Mouse (Mus musculus): Measurements from ENCODE around the gene D930048N14Rik.
"Not testable (repeated sequence)": the region's sequence is repeated elsewhere in the genome, so short reads cannot be mapped to it uniquely, and the experiment has no call there.

D930048N14Rik gene

GRCm38 (mm10) chr11:51652889-51653418 lies 2.2 kb downstream of the D930048N14Rik start:
- DNase-seq (ENCODE audit: low read depth) = no peak

GRCm38 (mm10) chr11:51653736-51654135 lies 3.0 kb downstream of the D930048N14Rik start:
- DNase-seq (ENCODE audit: low read depth) = no peak

- DNase-seq (ENCODE audit: low read depth) = no peak
These were observed 4.1 kb downstream of the D930048N14Rik start for GRCm38 (mm10) chr11:51654891-51655290.

- DNase-seq (ENCODE audit: low read depth) = no peak
These were observed 6.2 kb downstream of the D930048N14Rik start for GRCm38 (mm10) chr11:51656798-51657521.

GRCm38 (mm10) chr11:51658291-51658690 lies 7.5 kb downstream of the D930048N14Rik start:
- DNase-seq (ENCODE audit: low read depth) = no peak

GRCm38 (mm10) chr11:51658705-51659104 lies 8.0 kb downstream of the D930048N14Rik start:
- DNase-seq (ENCODE audit: low read depth) = no peak

GRCm38 (mm10) chr11:51661867-51662365 lies 11.2 kb downstream of the D930048N14Rik start:
- no peak for DNase-seq (ENCODE audit: low read depth)

GRCm38 (mm10) chr11:51662632-51663031 lies 11.9 kb downstream of the D930048N14Rik start:
- DNase-seq (ENCODE audit: low read depth) = no peak

GRCm38 (mm10) chr11:51664747-51665146 lies 14.0 kb downstream of the D930048N14Rik start:
- DNase-seq (ENCODE audit: low read depth) = not testable (repeated sequence)

- no peak for DNase-seq (ENCODE audit: low read depth)
These were observed 20.1 kb downstream of the D930048N14Rik start for GRCm38 (mm10) chr11:51670846-51671245.

- DNase-seq (ENCODE audit: low read depth) = no peak
These were observed 20.6 kb downstream of the D930048N14Rik start for GRCm38 (mm10) chr11:51671376-51671775.

- no peak for DNase-seq (ENCODE audit: low read depth)
These were observed 22.5 kb downstream of the D930048N14Rik start for GRCm38 (mm10) chr11:51673291-51673690.

GRCm38 (mm10) chr11:51675386-51675785 lies 24.6 kb downstream of the D930048N14Rik start:
- no peak for DNase-seq (ENCODE audit: low read depth)

- no peak for DNase-seq (ENCODE audit: low read depth)
These were observed 27.1 kb downstream of the D930048N14Rik start for GRCm38 (mm10) chr11:51677737-51678418.

GRCm38 (mm10) chr11:51679466-51679865 lies 28.7 kb downstream of the D930048N14Rik start:
- no peak for DNase-seq (ENCODE audit: low read depth)

GRCm38 (mm10) chr11:51681324-51681975 lies 30.7 kb downstream of the D930048N14Rik start:
- peak; percentile 82 for DNase-seq (ENCODE audit: low read depth)

- DNase-seq (ENCODE audit: low read depth) = no peak
These were observed 31.2 kb downstream of the D930048N14Rik start for GRCm38 (mm10) chr11:51681976-51682374.

GRCm38 (mm10) chr11:51688330-51689328 lies 37.9 kb downstream of the D930048N14Rik start, which contains the start of gene 0610009B22Rik:
Gene 0610009B22Rik (minus strand): TSS chr11:51688874.
- DNase-seq (ENCODE audit: low read depth) = peak; percentile 99

GRCm38 (mm10) chr11:51689343-51689742 lies 38.6 kb downstream of the D930048N14Rik start:
- DNase-seq (ENCODE audit: low read depth) = no peak

GRCm38 (mm10) chr11:51690597-51690996 lies 39.8 kb downstream of the D930048N14Rik start:
- DNase-seq (ENCODE audit: low read depth) = not testable (repeated sequence)

GRCm38 (mm10) chr11:51694984-51695383 lies 44.2 kb downstream of the D930048N14Rik start:
- DNase-seq (ENCODE audit: low read depth) = no peak

Measured in c-Kit-positive CD71-negative TER-119-negative erythroid progenitor cells, embryonic 14.5 days (primary cell).